Mouse (Mus musculus): ENCODE data around the gene Sebox.

DNA sequence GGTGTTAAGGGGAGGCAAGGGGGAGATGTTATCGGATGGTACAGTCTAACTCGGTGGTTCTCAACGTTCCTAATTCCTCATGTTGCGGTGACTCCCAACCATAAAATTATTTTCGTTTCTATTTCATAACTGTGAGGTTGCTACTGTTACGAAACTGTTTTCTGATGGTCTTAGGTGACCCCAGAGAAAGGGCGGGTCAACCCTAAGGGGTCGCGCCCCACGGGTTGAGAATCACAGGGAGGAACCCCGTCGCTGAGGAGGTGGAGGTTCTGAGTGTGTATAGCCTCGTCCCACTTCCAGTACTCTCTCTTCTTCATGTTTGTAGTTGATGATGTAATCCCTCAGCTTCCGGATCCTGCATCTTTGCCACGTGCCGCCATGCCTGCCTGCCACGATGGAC lies 44.5 kb upstream of the Sebox start:
- TF ChIP-seq ELF1 (IDR thresholded peaks at IDR 0.05; ENCODE audit: low read depth, low read length): no peak
- no peak for TF ChIP-seq POLR2AphosphoS2 (IDR thresholded peaks at IDR 0.05; ENCODE audit: low read depth, low read length)
- TF ChIP-seq BHLHE40 (IDR thresholded peaks at IDR 0.05; ENCODE audit: low read depth, low read length): no peak
- no peak for TF ChIP-seq POLR2A (IDR thresholded peaks at IDR 0.05; ENCODE audit: low read depth, low read length)
- no peak for TF ChIP-seq EP300 (IDR thresholded peaks at IDR 0.05; ENCODE audit: low read length)

Measured in CH12.LX (cell line).